Mouse (Mus musculus) thymus, adult 2 months (tissue): ENCODE measurements around the gene P2rx4.

Experiments
- CTCF ChIP-seq: fragments of 200-500 bp; IDR thresholded peaks from 2 replicates; pipeline ENCODE4 v1.5.1; 2012; ENCODE audit warnings: mild to moderate bottlenecking, control low read depth, low read length, moderate library complexity, borderline replicate concordance; ENCODE audit not compliant: control insufficient read depth, poor library complexity, insufficient read depth; ENCODE audit errors: extremely low read depth
- POLR2A ChIP-seq: fragments of 200-500 bp; IDR thresholded peaks from 2 replicates; pipeline ENCODE4 v1.6.1; 2012; ENCODE audit warnings: mild to moderate bottlenecking, low read length, control low read depth, moderate library complexity; ENCODE audit not compliant: control insufficient read depth, poor library complexity, insufficient read depth; ENCODE audit errors: extremely low read depth

- TF ChIP-seq CTCF (no peak), POLR2A (no peak)
These were observed 49.3 kb downstream of the P2rx4 start for GRCm38 (mm10) chr5:122756680-122757079.
